Mouse (Mus musculus): Measurements from ENCODE around the gene Csrnp3. TPM values are rescaled to one million over a fixed set of nuclear protein-coding genes. Genes with fewer than 3 reads are reported as not detected.

The Csrnp3 gene
- total RNA-seq, 2 experiments from 2014 or later = 89.4 to 92.6 TPM

DNA sequence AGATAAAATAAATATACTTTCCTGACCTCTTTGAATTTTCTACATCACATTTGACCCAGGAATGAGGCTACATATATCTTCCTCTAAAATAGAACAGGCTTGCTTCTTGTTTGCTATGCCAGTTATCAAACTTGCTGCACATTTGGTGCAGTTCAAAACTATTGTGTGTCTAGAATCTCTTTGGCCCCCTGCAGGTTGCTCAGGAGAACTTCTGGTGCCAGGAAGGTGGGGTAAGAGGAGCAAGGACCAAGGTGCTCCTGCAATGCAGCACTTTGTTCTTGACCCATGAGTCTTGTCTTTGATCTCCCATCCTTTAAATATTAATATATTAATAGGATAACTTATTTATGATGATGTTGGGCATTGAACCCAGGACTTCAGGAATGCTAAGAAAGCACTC lies 144.5 kb downstream of the Csrnp3 start:
- intact Hi-C loops (cut with DNase I) = no loop called here

DNA sequence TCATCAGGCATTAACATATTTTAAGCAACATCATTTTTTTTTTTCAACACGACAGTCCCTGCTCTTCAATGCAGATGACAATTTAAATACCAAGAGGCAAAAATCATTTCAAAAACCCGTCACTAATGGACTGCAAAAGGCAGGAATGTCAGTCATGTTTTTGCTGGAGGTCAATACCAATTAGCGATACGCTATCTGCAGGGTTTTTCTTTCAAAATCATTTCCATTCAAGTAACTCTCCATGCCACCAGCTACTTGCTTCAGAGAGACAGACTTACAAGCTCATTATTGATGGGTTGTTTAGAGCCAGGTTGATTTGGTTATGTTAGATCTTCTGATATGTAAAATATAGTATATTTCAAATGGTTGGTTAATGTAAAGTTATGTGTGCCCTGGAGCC lies 145.2 kb downstream of the Csrnp3 start:
- intact Hi-C loops (cut with DNase I) = no loop called here
- no peak for DNase-seq (ENCODE audit: low spot score in 2 of 2)

More for the DNA sequence above, 144.5 kb downstream of the Csrnp3 start:
- DNase-seq (ENCODE audit: low spot score in 2 of 2) = no peak

DNA sequence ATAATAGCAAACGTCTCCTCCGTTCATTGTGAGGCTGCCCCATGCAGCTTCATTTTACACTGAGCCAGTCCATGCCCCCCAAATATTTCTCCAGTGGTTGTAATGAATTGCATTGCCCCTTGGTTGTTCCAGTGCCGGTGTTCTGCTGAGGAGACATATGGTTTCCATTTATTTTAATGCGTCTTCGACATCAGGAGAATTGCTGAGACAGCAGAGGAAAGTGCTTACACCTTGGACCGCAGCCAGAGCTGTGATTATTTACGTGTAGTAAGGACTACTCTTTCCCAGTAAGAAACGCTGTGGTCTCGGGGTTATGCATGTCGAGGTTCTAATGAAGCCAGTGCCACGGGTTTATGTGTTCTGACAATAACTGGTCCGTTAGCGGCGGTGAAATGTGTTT lies 147.8 kb downstream of the Csrnp3 start:
- intact Hi-C loops (cut with DNase I) = no loop called here
- DNase-seq (ENCODE audit: low spot score in 2 of 2) = no peak

DNA sequence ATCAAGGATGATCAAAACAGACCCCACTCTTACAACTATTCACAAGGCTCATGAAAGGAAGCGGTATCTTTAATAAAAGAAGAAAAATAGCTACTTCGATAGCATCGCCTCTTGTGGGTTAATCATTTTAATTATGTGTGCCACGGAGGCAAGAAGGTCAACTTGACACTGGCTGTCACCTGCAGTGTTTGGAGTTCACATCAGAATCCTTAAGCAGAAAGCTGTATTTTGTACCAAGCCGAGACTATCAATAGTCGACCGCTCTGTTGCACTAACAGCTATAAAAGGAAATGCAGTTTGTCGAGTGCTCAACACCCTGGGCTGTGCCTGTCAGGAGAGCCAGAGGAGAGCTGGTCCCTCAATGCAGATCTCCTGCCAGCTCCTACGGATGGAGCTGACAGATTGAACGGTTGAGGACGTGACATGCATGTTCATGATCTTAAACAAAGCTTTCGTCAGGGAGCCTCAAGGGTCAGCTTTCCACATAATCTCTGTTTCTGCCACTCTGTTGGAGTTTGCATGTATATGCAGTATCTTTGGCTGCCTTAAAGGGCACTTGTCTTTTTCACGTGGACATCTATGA lies 149.4 kb downstream of the Csrnp3 start:
- intact Hi-C loops (cut with DNase I) = loop anchor here (2.0 kb wide), 1 partner anchor 58 kb away; no protein-coding TSS in a partner anchor
- DNase-seq (ENCODE audit: low spot score in 2 of 2) = peak in 1 of 2 experiments; percentile 37

DNA sequence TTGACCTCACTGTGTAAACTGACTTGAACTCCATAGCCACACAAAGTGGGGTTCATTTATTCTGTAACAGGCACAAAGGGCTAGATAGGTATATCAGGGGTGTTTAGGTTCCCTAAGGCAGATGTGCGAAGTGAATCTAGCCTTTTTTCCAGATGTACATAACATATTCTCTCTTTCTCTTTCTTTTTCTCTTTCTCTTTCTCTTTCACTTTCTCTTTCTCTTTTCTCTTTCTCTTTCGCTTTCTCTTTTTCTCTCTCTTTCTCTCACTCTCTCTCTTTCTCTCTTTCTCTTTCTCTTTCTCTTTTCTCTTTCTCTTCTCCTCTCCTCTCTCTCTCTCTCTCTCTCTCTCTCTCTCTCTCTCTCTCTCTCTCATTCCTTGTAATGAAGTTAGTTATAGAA lies 153.2 kb downstream of the Csrnp3 start:
- intact Hi-C loops (cut with DNase I) = no loop called here
- no peak for DNase-seq (ENCODE audit: low spot score in 2 of 2)

DNA sequence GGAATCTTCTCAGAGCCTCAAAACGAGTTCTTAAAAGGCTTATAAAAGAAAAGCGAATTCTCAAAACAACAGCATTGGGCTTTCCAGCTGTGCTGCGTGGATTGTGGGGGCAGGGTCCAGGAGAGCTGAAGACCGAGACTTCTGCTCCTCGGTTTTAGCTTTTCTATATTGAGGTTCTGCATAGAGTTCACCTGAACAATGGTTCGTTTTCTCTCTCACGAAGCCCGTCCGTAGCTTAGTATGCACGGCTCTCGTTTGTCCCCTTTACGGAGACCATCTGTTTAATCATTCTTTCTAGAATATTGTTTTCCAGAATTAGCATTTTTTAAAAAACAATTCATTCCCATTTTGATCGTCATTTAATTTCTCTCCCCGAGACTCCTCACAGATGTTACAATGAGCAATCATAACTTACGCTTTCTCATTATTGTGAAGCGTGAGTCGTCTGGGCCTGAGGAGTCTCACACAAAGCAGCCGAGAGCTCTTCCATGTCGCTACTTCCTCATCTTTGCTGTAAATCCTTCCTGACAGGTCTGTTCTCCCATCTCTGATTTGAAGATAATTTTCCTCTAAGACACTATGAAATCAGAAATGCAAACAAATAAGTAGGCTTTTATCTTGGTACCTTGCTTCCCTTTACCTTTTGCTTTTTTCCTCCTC lies 163.6 kb downstream of the Csrnp3 start:
- intact Hi-C loops (cut with DNase I) = no loop called here
- DNase-seq (ENCODE audit: low spot score in 2 of 2) = no peak

DNA sequence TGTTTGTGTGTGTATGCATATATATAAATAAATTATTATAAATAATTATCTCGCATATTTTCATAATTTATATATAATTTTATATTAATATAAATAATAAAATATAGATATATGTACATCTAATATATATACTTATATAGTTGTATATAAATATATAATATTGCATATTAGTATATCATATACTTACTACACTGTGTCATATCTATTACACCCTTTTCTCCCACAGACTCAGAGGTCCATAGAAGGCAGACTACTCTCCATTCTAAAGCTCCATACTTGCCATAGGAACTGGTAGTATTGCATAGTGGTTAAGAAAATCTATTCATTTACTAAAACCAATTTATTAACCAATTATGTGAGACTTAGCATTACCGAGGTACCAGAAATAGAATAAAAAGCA lies 164.1 kb downstream of the Csrnp3 start:
- intact Hi-C loops (cut with DNase I) = no loop called here
- no peak for DNase-seq (ENCODE audit: low spot score in 2 of 2)

DNA sequence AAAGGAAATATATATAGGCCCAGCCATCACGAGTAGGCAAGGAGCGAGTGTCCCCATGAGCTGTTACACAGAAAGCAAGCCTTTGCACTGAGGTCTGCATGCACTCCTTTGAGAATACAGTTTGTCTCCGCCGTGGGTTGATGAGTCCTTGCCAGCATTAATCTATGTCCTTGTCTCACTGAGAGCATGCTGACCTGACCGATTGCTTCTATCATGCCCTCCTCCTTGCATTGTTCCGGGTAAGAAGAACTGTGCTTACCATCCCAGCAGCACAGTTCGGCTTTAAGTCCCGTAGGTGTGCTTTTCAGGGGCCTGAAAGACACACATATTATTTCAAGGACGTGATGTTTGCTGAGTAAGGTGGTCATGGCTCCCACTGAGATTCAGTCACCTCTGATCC lies 173.1 kb downstream of the Csrnp3 start:
- DNase-seq (ENCODE audit: low spot score in 2 of 2) = no peak
- intact Hi-C loops (cut with DNase I) = no loop called here

DNA sequence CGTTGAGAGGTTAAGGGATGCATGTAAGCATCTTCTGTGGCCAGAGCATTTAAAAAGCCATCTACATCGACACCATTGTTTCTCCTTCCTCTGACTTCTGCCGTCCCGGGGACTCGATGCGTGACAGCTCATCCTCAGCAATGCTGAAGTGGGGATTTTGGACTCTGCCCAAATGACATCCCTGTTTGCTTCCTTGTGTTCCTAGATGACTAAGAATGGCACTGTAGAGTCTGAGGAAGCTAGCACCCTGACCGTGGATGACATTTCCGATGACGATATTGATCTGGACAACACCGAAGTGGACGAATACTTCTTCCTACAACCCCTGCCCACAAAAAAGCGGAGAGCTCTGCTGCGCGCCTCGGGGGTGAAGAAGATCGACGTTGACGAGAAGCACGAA lies 173.7 kb downstream of the Csrnp3 start:
- intact Hi-C loops (cut with DNase I) = no loop called here

DNA sequence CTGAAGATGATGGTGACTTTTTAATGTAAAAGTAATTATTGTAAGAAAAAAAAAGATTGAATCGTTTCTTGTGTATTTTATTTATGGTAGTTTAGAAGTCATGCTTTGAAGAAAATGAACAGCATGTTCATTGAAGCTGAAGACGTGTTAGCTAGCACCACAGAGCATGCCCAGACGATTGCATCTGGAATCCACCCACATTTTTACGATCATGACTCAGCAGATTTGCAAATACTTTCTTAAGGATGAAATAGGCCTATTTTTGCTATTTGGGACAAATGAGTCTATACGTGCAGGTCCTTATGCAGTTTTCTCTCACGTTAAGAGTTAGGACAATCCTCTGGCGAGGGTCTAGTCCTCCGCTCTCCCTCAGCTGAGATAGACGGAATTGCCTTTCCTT lies 177.9 kb downstream of the Csrnp3 start:
- intact Hi-C loops (cut with DNase I) = loop anchor here (5.0 kb wide), 1 partner anchor 91 kb away; no protein-coding TSS in a partner anchor

More for the DNA sequence above, 173.7 kb downstream of the Csrnp3 start:
- DNase-seq (ENCODE audit: low spot score in 2 of 2) = no peak

DNA sequence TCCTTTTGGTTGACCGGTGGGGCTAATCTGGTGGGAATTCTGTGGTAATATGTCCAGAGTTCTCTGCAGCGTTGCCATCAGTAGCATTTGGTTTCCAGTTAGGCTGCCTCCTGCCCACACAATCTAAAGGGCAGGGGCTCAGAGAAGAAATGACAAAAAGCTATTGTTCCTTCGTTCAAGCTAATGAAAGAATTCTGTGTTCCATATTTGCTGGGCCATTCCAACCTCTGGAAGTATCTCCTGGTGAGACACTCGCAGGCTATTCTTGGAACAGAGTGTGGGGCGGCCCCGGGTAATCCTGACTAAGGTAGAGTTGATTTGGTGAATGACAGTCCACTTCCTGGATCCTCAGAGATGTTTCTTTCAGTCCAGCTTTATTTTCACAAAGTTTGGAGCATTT lies 179.3 kb downstream of the Csrnp3 start:
- intact Hi-C loops (cut with DNase I) = loop anchor here (5.0 kb wide), 1 partner anchor 93 kb away; no protein-coding TSS in a partner anchor
- DNase-seq (ENCODE audit: low spot score in 2 of 2) = no peak

More for the DNA sequence above, 177.9 kb downstream of the Csrnp3 start:
- no peak for DNase-seq (ENCODE audit: low spot score in 2 of 2)

DNA sequence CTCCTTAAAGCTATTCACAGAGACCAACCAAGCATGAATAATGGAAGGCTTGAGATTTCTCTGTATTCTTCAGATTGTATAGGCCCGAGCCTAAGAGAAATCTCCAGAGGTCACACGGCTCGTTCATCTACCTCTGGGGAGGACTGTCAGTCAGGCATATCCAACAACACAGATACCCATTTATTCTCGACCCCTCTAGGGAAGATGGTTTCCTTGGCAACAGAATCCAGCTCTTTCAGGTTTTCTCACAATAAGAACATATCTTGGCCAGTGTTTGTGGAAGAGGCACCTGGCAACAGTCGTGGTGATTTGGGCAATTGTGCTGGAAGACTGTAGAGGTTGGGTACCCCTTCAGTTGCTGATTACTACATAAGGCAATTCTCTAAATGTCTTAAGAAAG lies 183.2 kb downstream of the Csrnp3 start:
- intact Hi-C loops (cut with DNase I) = no loop called here
- DNase-seq (ENCODE audit: low spot score in 2 of 2) = no peak

DNA sequence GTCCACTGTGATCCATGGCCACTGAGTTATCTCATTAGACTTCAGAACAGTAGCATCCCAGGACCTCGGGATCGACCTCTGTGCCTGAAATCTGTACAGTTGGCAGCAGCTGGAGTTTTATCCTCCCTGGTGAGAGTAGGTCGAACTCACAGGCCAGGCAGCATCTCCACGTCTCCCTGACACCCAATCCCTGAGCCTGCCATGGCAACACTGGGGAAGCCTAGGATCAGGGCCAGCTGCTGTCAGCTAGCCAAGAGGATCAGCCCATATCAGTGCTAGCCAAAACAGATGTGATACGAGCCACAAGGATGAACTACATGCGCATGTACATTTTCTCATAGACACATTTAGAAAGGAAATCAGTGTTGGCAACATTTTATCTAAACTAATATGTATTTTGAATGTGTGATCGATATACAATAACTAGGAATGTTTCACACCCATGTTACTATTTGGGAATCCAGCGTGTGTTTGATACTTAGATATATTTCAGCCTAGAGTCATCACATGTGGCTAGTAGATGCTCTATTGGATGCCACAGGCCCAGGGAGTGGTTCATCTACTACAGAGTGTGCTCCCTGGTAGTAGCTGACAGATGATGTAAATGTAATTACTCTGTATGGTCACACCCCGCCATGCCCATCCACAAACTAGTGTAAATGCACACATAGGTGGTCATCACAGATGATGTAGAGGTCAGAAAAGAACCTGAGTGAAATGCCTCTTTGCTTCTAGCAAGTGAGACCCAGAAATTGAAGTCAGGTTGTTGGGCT lies 189.5 kb downstream of the Csrnp3 start:
- no peak for DNase-seq (ENCODE audit: low spot score in 2 of 2)
- intact Hi-C loops (cut with DNase I) = no loop called here

DNA sequence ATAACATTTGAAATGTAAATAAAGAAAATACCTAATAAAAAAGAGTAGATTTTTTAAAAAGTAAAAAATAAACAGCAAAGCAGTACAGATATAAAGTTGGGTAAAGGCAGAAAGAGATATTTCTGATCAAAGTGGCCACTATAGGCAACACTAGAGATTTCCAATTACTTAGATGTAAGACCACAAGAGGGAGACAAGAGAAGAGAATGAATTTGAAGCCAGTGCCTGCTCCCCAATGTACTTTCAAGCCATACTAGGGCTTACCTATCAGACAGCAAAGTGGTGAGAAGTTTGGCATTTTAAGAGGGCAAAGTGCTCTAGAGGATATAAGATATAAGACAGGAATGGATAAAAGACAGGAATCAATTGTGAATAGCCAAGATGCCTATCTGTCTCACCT lies 195.0 kb downstream of the Csrnp3 start:
- intact Hi-C loops (cut with DNase I) = loop anchor here (5.0 kb wide), 2 partner anchors 142 to 248 kb away; no protein-coding TSS in a partner anchor
- DNase-seq (ENCODE audit: low spot score in 2 of 2) = no peak

DNA sequence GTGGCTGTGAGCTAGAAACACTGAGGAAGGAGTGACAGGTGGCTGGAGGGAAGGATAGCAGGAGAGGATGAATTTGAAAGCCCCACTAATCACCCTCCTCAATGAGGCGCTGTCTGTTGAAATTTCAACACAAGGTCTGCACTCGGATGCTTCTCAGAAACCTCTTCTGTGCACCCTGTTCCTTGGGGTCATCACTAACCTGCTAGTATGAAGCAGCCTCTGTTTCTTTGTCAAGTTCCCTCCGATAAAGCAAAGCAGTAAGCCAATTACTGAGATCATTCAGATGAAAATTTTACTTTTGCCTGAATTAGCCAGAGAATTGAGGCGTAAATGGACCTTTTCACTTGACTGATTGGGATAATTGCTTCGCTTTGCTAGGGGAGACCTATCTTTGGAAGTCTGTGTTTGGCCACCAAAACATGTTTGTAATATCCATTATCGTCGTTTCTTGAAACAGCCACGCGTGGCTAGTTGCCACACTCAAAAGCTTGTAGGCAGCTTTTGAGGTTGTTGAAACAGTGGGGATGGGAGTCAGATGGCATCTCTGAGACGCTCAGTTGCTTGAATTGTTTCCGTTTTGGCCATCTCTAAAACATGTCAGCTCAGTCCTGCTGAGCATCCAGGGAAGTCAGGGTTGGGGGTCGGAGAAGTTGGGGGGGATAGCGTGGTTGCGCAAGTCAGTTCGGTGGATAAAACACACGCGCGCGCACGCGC lies 195.8 kb downstream of the Csrnp3 start:
- no peak for DNase-seq (ENCODE audit: low spot score in 2 of 2)
- intact Hi-C loops (cut with DNase I) = loop anchor here (5.0 kb wide), 2 partner anchors 141 to 249 kb away; no protein-coding TSS in a partner anchor

DNA sequence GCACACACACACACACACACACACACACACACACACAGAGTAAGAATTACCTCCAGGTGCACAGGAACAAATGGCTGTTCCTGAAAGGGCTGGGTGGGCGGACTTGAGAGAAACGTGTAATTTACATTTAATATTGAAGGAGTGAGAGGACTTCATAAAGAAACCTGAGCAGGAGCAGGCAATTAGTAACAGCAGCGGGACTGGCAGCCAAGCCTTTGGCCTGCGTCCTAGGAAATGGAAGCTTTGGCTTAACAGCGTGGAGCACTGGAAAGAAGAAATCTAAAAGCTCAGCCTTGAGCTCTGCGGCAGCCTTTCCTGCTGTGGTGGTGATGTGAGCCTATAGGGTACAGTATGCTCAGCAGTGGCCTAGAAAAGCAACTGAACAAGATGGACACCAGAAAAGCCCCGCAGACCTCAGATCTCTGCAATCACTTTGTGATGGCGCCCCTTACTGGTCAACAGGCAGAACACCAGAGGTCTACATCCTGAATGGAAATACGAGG lies 196.4 kb downstream of the Csrnp3 start:
- DNase-seq (ENCODE audit: low spot score in 2 of 2) = peak; percentile 52 to 57
- intact Hi-C loops (cut with DNase I) = loop anchor here (5.0 kb wide), 2 partner anchors 140 to 250 kb away; no protein-coding TSS in a partner anchor

DNA sequence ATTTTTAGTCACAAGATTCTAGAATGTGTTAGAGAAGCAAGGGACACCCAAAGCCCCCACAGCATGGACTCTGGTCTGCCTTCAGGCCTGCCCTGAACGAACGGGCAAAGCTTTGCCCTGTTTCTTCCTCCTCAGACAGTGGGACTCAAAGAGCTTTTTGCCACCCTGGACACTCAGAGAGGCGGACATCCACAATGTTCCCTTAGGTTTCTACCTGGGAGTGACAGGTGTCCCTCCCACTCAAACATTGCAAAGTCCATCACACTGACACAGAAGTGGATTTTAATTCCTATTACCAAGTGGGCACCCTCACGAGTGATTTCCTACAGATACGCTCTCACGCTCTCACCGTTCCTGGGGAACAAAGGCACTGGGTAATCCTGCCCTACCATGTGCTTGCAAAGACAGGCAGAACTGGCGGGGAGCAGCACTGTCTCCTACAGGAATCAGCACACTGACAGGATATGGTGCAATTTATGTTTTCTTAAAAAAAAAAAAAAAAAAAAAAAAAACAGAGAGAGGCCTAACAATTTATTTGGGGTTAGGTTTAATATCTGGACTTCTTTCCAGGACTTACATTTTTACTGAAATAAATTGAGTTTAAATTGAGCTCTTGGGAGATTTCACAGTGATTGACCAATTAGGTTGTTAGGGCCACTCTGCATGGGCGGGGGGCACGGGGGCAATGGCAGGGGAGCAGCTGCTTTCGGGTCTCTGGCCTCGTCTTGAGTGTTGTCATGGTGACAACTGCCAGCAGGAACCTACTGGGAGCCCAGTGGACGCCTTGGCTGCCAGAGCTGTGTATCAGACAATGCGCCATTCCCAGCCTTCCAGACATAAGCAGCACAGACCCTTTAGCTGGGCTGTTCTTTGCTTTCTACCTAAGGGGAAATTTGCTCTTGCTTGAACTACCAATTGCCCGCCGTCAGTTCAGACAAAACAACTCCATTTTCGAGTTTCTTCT lies 198.2 kb downstream of the Csrnp3 start:
- intact Hi-C loops (cut with DNase I) = loop anchor here (5.0 kb wide), 2 partner anchors 139 to 251 kb away; no protein-coding TSS in a partner anchor
- DNase-seq (ENCODE audit: low spot score in 2 of 2) = no peak

DNA sequence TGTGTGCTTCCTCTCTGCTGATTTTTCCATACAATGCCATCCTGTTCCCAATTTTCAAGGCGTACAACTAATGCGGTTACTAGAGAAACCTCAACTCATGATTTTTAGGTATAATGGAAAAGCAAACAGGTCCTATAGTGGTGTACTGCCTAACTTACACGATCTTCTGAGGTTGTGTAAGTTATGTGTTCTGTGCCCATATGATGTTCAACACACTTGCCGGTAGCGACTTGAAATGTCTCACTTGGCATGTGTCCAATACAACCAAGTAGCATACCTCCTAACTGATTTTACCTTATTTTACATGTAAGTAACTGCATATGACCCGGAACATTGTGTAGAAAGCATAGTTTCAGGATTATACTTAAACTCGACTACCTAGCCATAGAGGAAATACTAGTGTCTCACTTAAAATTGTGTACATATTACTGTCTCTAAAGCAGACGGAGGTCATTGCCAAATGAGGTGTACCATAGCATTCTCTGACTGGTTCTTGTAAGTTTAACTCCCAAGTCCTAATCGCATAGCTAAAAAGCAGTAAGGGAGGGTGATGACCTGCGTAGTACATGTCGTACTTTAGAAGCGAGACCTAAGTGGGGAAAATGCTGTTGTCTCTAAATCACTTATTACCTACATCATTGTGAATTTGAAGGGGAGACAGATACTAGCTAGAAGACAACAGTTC lies 199.0 kb downstream of the Csrnp3 start:
- DNase-seq (ENCODE audit: low spot score in 2 of 2) = no peak
- intact Hi-C loops (cut with DNase I) = loop anchor here (5.0 kb wide), 2 partner anchors 138 to 252 kb away; no protein-coding TSS in a partner anchor
